Mouse (Mus musculus): Measurements from ENCODE around the gene Cltc. TPM values are rescaled to one million over a fixed set of nuclear protein-coding genes. Genes with fewer than 3 reads are reported as not detected.

Cltc gene
- polyA plus RNA-seq, 1 experiment from 2014 or later = 117 TPM

GRCm38 (mm10) chr11:86758559-86758958 is 1.2 kb upstream of the Cltc start:
- Histone ChIP-seq H3K4me3 (peak overlapping the region; percentile 86), H3K4me1 (peaks cover 36% of the 10 kb centered on the region), H3K4me2 (peak overlapping the region; percentile 93), H3K36me3 (0 out of 2 replicates have a peak, but pooled peaks cover under 1% of the 10 kb centered on the region), H3K9me3 (no peaks in the 10 kb centered on the region), H3K27me3 (replicated peaks) (no peaks in the 10 kb centered on the region), H3K9ac (peak overlapping the region; percentile 98), H3K27ac (replicated peaks) (peak overlapping the region; percentile 99)
- 34% methylated on average over 6 of the region's 6 CpGs for WGBS
- ATAC-seq (ENCODE audit: extremely low read depth, insufficient number of reproducible peaks, low FRiP score, low TSS enrichment) = no peak

- Histone ChIP-seq H3K27me3 (replicated peaks) (no peaks in the 10 kb centered on the region), H3K9me3 (no peaks in the 10 kb centered on the region), H3K9ac (peak overlapping the region; percentile 98), H3K4me2 (peak overlapping the region; percentile 93), H3K27ac (replicated peaks) (peak overlapping the region; percentile 99), H3K36me3 (peaks cover 6% of the 10 kb centered on the region; the same call in 1 of the 2 replicates), H3K4me1 (peaks cover 49% of the 10 kb centered on the region), H3K4me3 (peak overlapping the region; percentile 86)
- WGBS = 2% methylated on average over 18 of the region's 18 CpGs
- ATAC-seq (ENCODE audit: extremely low read depth, insufficient number of reproducible peaks, low FRiP score, low TSS enrichment) = peak; percentile 17
Measured at GRCm38 (mm10) chr11:86757142-86757479, 254 bp downstream of the Cltc start.

- no peaks in the 10 kb centered on the region for H3K27me3 ChIP-seq (replicated peaks)
- H3K36me3 ChIP-seq = peaks cover 6% of the 10 kb centered on the region; the same call in 1 of the 2 replicates
- no peak for ATAC-seq (ENCODE audit: extremely low read depth, insufficient number of reproducible peaks, low FRiP score, low TSS enrichment)
- WGBS = 1% methylated on average over 31 of the region's 31 CpGs
- H3K4me1 ChIP-seq = peaks cover 53% of the 10 kb centered on the region
- no peaks in the 10 kb centered on the region for H3K9me3 ChIP-seq
- H3K27ac ChIP-seq (replicated peaks) = peak overlapping the region; percentile 99
- H3K4me3 ChIP-seq = peak overlapping the region; percentile 86
- H3K9ac ChIP-seq = peak overlapping the region; percentile 98
- H3K4me2 ChIP-seq = peak overlapping the region; percentile 93
Measured at GRCm38 (mm10) chr11:86756156-86757141, 916 bp downstream of the Cltc start.

GRCm38 (mm10) chr11:86752404-86752803 is 5.0 kb downstream of the Cltc start:
- peaks cover 10% of the 10 kb centered on the region; the same call in 1 of the 2 replicates for H3K36me3 ChIP-seq

GRCm38 (mm10) chr11:86751010-86751409 is 6.4 kb downstream of the Cltc start:
- peaks cover 78% of the 10 kb centered on the region for H3K4me1 ChIP-seq
- no peak overlapping the region for H3K27ac ChIP-seq (replicated peaks)
- no peaks in the 10 kb centered on the region for H3K27me3 ChIP-seq (replicated peaks)
- no peak overlapping the region for H3K4me3 ChIP-seq
- peaks cover 10% of the 10 kb centered on the region; the same call in 1 of the 2 replicates for H3K36me3 ChIP-seq
- H3K9me3 ChIP-seq = no peaks in the 10 kb centered on the region
- no peak for ATAC-seq (ENCODE audit: extremely low read depth, insufficient number of reproducible peaks, low FRiP score, low TSS enrichment)
- WGBS = 91% methylated on average over 1 of the region's 1 CpGs
- peak overlapping the region; percentile 27; the same call in 1 of the 2 replicates for H3K4me2 ChIP-seq
- no peak overlapping the region for H3K9ac ChIP-seq

More at GRCm38 (mm10) chr11:86752404-86752803, 5.0 kb downstream of the Cltc start:
- H3K9me3 ChIP-seq = no peaks in the 10 kb centered on the region
- H3K4me3 ChIP-seq = no peak overlapping the region
- no peaks in the 10 kb centered on the region for H3K27me3 ChIP-seq (replicated peaks)
- H3K27ac ChIP-seq (replicated peaks) = no peak overlapping the region
- peaks cover 67% of the 10 kb centered on the region for H3K4me1 ChIP-seq
- no peak overlapping the region for H3K9ac ChIP-seq
- no peak for ATAC-seq (ENCODE audit: extremely low read depth, insufficient number of reproducible peaks, low FRiP score, low TSS enrichment)
- peak overlapping the region; percentile 50 for H3K4me2 ChIP-seq

GRCm38 (mm10) chr11:86749776-86750423 is 7.5 kb downstream of the Cltc start:
- H3K9ac ChIP-seq = 0 out of 2 replicates have a peak overlapping the region, but pooled peaks have one; percentile 24
- 59% methylated on average over 3 of the region's 3 CpGs for WGBS
- peak overlapping the region; percentile 24; the same call in 1 of the 2 replicates for H3K27ac ChIP-seq (replicated peaks)
- no peaks in the 10 kb centered on the region for H3K27me3 ChIP-seq (replicated peaks)
- H3K36me3 ChIP-seq = peaks cover 10% of the 10 kb centered on the region; the same call in 1 of the 2 replicates
- peaks cover 80% of the 10 kb centered on the region for H3K4me1 ChIP-seq
- H3K4me2 ChIP-seq = peak overlapping the region; percentile 44
- H3K9me3 ChIP-seq = no peaks in the 10 kb centered on the region
- ATAC-seq (ENCODE audit: extremely low read depth, insufficient number of reproducible peaks, low FRiP score, low TSS enrichment) = no peak
- H3K4me3 ChIP-seq = 0 out of 2 replicates have a peak overlapping the region, but pooled peaks have one; percentile 4

- Histone ChIP-seq H3K4me3 (no peak overlapping the region), H3K9ac (no peak overlapping the region), H3K27ac (replicated peaks) (peak overlapping the region; percentile 38; the same call in 1 of the 2 replicates), H3K4me1 (peaks cover 81% of the 10 kb centered on the region), H3K4me2 (peak overlapping the region; percentile 22), H3K9me3 (no peaks in the 10 kb centered on the region), H3K36me3 (peaks cover 4% of the 10 kb centered on the region; the same call in 1 of the 2 replicates), H3K27me3 (replicated peaks) (no peaks in the 10 kb centered on the region)
- ATAC-seq (ENCODE audit: extremely low read depth, insufficient number of reproducible peaks, low FRiP score, low TSS enrichment) = no peak
- 56% methylated on average over 3 of the region's 3 CpGs for WGBS
Measured at GRCm38 (mm10) chr11:86745634-86746404, 11.5 kb downstream of the Cltc start.

GRCm38 (mm10) chr11:86742605-86743004 is 14.8 kb downstream of the Cltc start:
- Histone ChIP-seq H3K9ac (0 out of 2 replicates have a peak overlapping the region, but pooled peaks have one; percentile 40), H3K27ac (replicated peaks) (peak overlapping the region; percentile 74), H3K4me1 (peaks cover 80% of the 10 kb centered on the region)

GRCm38 (mm10) chr11:86741505-86741904 is 15.9 kb downstream of the Cltc start:
- Histone ChIP-seq H3K9ac (no peak overlapping the region), H3K4me3 (no peak overlapping the region), H3K27ac (replicated peaks) (0 out of 2 replicates have a peak overlapping the region, but pooled peaks have one; percentile 74), H3K4me2 (peak overlapping the region; percentile 52; the same call in 1 of the 2 replicates), H3K4me1 (peaks cover 74% of the 10 kb centered on the region), H3K27me3 (replicated peaks) (no peaks in the 10 kb centered on the region), H3K9me3 (no peaks in the 10 kb centered on the region), H3K36me3 (peaks cover 7% of the 10 kb centered on the region; the same call in 1 of the 2 replicates)
- ATAC-seq (ENCODE audit: extremely low read depth, insufficient number of reproducible peaks, low FRiP score, low TSS enrichment) = no peak
- WGBS = 87% methylated on average over 5 of the region's 5 CpGs

More at GRCm38 (mm10) chr11:86742605-86743004, 14.8 kb downstream of the Cltc start:
- peak; percentile 74; the same call in 1 of the 2 replicates for ATAC-seq (ENCODE audit: extremely low read depth, insufficient number of reproducible peaks, low FRiP score, low TSS enrichment)
- Histone ChIP-seq H3K4me2 (peak overlapping the region; percentile 52), H3K27me3 (replicated peaks) (no peaks in the 10 kb centered on the region), H3K36me3 (0 out of 2 replicates have a peak, but pooled peaks cover 4% of the 10 kb centered on the region), H3K4me3 (0 out of 2 replicates have a peak overlapping the region, but pooled peaks have one; percentile 8), H3K9me3 (no peaks in the 10 kb centered on the region)
- 0% methylated on average over 2 of the region's 2 CpGs for WGBS

GRCm38 (mm10) chr11:86739470-86739869 is 17.9 kb downstream of the Cltc start:
- Histone ChIP-seq H3K4me3 (no peak overlapping the region), H3K9ac (no peak overlapping the region), H3K27ac (replicated peaks) (no peak overlapping the region), H3K4me1 (peaks cover 71% of the 10 kb centered on the region), H3K9me3 (no peaks in the 10 kb centered on the region), H3K27me3 (replicated peaks) (no peaks in the 10 kb centered on the region), H3K4me2 (peak overlapping the region; percentile 11; the same call in 1 of the 2 replicates), H3K36me3 (peaks cover 22% of the 10 kb centered on the region)
- no peak for ATAC-seq (ENCODE audit: extremely low read depth, insufficient number of reproducible peaks, low FRiP score, low TSS enrichment)
- 68% methylated on average over 2 of the region's 2 CpGs for WGBS

All from heart, embryonic 13.5 days (tissue).